Mouse (Mus musculus): ENCODE results near the gene Qars. TPM values are rescaled to one million over a fixed set of nuclear protein-coding genes. Genes with fewer than 3 reads are reported as not detected.

Qars gene
- polyA plus RNA-seq, 1 experiment from 2014 or later = 97.7 TPM

DNA sequence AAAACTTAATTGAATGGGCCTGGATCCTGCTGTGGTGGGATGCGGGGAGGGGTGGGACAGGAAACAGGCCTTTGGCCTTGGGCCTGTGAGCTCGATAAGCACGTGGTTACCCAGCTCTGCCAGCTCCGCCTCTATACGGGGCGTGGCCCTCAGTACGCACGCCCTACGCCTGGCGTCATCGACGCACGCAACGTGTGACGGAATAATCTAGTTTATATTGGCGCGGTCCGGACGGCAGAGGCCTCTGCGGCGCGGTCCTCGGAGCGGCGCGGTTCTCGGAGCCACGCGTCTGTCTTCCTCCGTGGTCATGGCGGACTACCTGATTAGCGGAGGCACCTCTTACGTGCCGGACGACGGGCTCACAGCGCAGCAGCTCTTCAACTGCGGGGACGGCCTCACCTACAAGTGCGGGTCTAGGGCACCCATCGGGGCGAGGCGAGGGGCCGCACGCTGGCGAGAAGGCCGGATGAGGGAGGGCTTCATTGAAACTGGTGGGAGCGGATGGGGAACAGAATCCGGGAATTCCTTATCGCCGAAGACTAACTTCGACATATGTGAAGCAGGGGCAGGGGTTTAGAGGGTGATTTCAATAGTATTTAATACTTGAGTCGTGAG lies 52.8 kb downstream of the Qars start, which contains the start of gene Impdh2:
Gene Impdh2, plus strand, starts transcription at position 60 of the 615 bp plus-strand sequence.
- Histone ChIP-seq H3K27ac (ENCODE audit: low read depth) (peak within 1 kb of the TSS; percentile 69), H3K27me3 (ENCODE audit: insufficient read depth, low read length) (no peaks in the 10 kb centered on the region), H3K4me1 (ENCODE audit: insufficient read depth) (peaks cover 5% of the 10 kb centered on the region; the same call in 1 of the 2 replicates), H3K9ac (peak within 1 kb of the TSS; percentile 76), H3K4me3 (ENCODE audit: low read depth, low read length) (peak within 1 kb of the TSS; percentile 62), H3K36me3 (ENCODE audit: insufficient read depth) (peaks cover 78% of the 10 kb centered on the region), H3K9me3 (ENCODE audit: low read depth, low read length) (no peaks in the 10 kb centered on the region), H3K4me2 (peak within 1 kb of the TSS; percentile 89)
- ATAC-seq (ENCODE audit: insufficient read depth) = peak; percentile 98
- under 1% methylated on average over 51 of the region's 53 CpGs for WGBS
- DNase-seq = peak; percentile 100
- TF ChIP-seq CTCF (IDR thresholded peaks at IDR 0.05; ENCODE audit: low read depth) = peak; percentile 6; the same call in 1 of the 2 replicates

GRCm38 (mm10) chr9:108563671-108564070 lies 56.2 kb downstream of the Qars start:
- 87% methylated on average over 8 of the region's 8 CpGs for WGBS
- DNase-seq (no peak), ATAC-seq (ENCODE audit: insufficient read depth) (no peak)
- Histone ChIP-seq H3K36me3 (ENCODE audit: insufficient read depth) (peaks cover 55% of the 10 kb centered on the region), H3K27me3 (ENCODE audit: insufficient read depth, low read length) (no peaks in the 10 kb centered on the region), H3K4me3 (ENCODE audit: low read depth, low read length) (no peak overlapping the region), H3K9ac (no peak overlapping the region), H3K9me3 (ENCODE audit: low read depth, low read length) (no peaks in the 10 kb centered on the region), H3K4me1 (ENCODE audit: insufficient read depth) (peaks cover 13% of the 10 kb centered on the region), H3K4me2 (no peak overlapping the region), H3K27ac (ENCODE audit: low read depth) (no peak overlapping the region)
- no peak for TF ChIP-seq CTCF (IDR thresholded peaks at IDR 0.05; ENCODE audit: low read depth)

DNA sequence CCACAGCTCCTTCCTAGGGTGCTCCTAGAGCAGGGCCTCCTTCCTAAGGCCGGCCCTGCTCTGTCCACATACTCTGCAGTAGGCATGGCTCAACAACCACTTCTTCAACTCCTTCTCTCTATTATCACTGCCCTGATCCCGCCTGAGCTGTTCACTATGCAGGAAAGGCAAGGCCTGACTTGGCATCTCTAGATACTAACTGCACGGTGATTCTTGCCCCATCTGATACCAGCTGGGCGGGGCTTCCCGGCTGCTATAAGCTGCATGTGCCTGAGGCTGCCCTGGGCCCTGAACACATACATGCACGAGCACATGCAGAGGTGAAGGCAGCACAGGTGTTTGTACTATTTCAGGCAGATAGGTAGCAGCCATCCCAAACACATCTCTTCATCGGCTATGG lies 56.6 kb downstream of the Qars start:
- TF ChIP-seq CTCF (IDR thresholded peaks at IDR 0.05; ENCODE audit: low read depth) = no peak
- Histone ChIP-seq H3K27ac (ENCODE audit: low read depth) (no peak overlapping the region), H3K27me3 (ENCODE audit: insufficient read depth, low read length) (no peaks in the 10 kb centered on the region), H3K4me2 (no peak overlapping the region), H3K9ac (no peak overlapping the region), H3K4me3 (ENCODE audit: low read depth, low read length) (no peak overlapping the region), H3K9me3 (ENCODE audit: low read depth, low read length) (no peaks in the 10 kb centered on the region), H3K36me3 (ENCODE audit: insufficient read depth) (peaks cover 50% of the 10 kb centered on the region), H3K4me1 (ENCODE audit: insufficient read depth) (peaks cover 16% of the 10 kb centered on the region)
- no peak for ATAC-seq (ENCODE audit: insufficient read depth)
- WGBS = 81% methylated on average over 7 of the region's 7 CpGs
- no peak for DNase-seq

Other genes starting within 250 kb of the Qars start
- 102 and 106 TPM in 2 replicates for gene Dag1, start 243.7 kb upstream of the Qars start, polyA plus RNA-seq (2014; fragmentation: Nextera tagmentation; extraction: Ambion mirVana)
- 33.1 and 34.3 TPM in 2 replicates for gene Nicn1, start 217.3 kb upstream of the Qars start, polyA plus RNA-seq (2014; fragmentation: Nextera tagmentation; extraction: Ambion mirVana)
- 20.9 and 21.3 TPM in 2 replicates for gene Amt, start 210.9 kb upstream of the Qars start, polyA plus RNA-seq (2014; fragmentation: Nextera tagmentation; extraction: Ambion mirVana)
- 321 and 332 TPM in 2 replicates for gene Rhoa, start 201.6 kb upstream of the Qars start, polyA plus RNA-seq (2014; fragmentation: Nextera tagmentation; extraction: Ambion mirVana)
- 20.1 and 24.9 TPM in 2 replicates for gene Tcta, start 201.5 kb upstream of the Qars start, polyA plus RNA-seq (2014; fragmentation: Nextera tagmentation; extraction: Ambion mirVana)
- 617 and 664 TPM in 2 replicates for gene Gpx1, start 168.8 kb upstream of the Qars start, polyA plus RNA-seq (2014; fragmentation: Nextera tagmentation; extraction: Ambion mirVana)
- gene Usp4, start 159.9 kb upstream of the Qars start, polyA plus RNA-seq (2014; fragmentation: Nextera tagmentation; extraction: Ambion mirVana) = 110 and 113 TPM in 2 replicates
- 0.78 and 1.1 TPM in 2 replicates for gene 1700102P08Rik, start 114.9 kb upstream of the Qars start, polyA plus RNA-seq (2014; fragmentation: Nextera tagmentation; extraction: Ambion mirVana)
- 3.0 and 4.1 TPM in 2 replicates for gene Ccdc36, start 79.2 kb upstream of the Qars start, polyA plus RNA-seq (2014; fragmentation: Nextera tagmentation; extraction: Ambion mirVana)
- gene BC048562, start 71.2 kb upstream of the Qars start, polyA plus RNA-seq (2014; fragmentation: Nextera tagmentation; extraction: Ambion mirVana) = not detected in 2 replicates
- 46.7 and 46.9 TPM in 2 replicates for gene Ccdc71, start 47.2 kb upstream of the Qars start, polyA plus RNA-seq (2014; fragmentation: Nextera tagmentation; extraction: Ambion mirVana)
- 46.4 and 46.7 TPM in 2 replicates for gene Klhdc8b, start 46.1 kb upstream of the Qars start, polyA plus RNA-seq (2014; fragmentation: Nextera tagmentation; extraction: Ambion mirVana)
- gene Lamb2, start 28.0 kb upstream of the Qars start, polyA plus RNA-seq (2014; fragmentation: Nextera tagmentation; extraction: Ambion mirVana) = 47.9 and 48.6 TPM in 2 replicates
- 56.9 and 63.3 TPM in 2 replicates for gene Usp19, start 17.1 kb upstream of the Qars start, polyA plus RNA-seq (2014; fragmentation: Nextera tagmentation; extraction: Ambion mirVana)
- gene Qrich1, start 9.1 kb downstream of the Qars start, polyA plus RNA-seq (2014; fragmentation: Nextera tagmentation; extraction: Ambion mirVana) = 139 and 145 TPM in 2 replicates
- 199 and 202 TPM in 2 replicates for gene Impdh2, start 52.6 kb downstream of the Qars start, polyA plus RNA-seq (2014; fragmentation: Nextera tagmentation; extraction: Ambion mirVana)
- 39.7 and 46.9 TPM in 2 replicates for gene Ndufaf3, start 59.7 kb downstream of the Qars start, polyA plus RNA-seq (2014; fragmentation: Nextera tagmentation; extraction: Ambion mirVana)
- gene Dalrd3, start 62.2 kb downstream of the Qars start, polyA plus RNA-seq (2014; fragmentation: Nextera tagmentation; extraction: Ambion mirVana) = 112 and 127 TPM in 2 replicates
- 106 and 117 TPM in 2 replicates for gene Wdr6, start 71.0 kb downstream of the Qars start, polyA plus RNA-seq (2014; fragmentation: Nextera tagmentation; extraction: Ambion mirVana)
- 5.7 and 6.1 TPM in 2 replicates for gene P4htm, start 90.0 kb downstream of the Qars start, polyA plus RNA-seq (2014; fragmentation: Nextera tagmentation; extraction: Ambion mirVana)
- 41.6 and 44.9 TPM in 2 replicates for gene Arih2, start 141.7 kb downstream of the Qars start, polyA plus RNA-seq (2014; fragmentation: Nextera tagmentation; extraction: Ambion mirVana)
- gene Slc25a20, start 154.4 kb downstream of the Qars start, polyA plus RNA-seq (2014; fragmentation: Nextera tagmentation; extraction: Ambion mirVana) = 27.6 and 29.6 TPM in 2 replicates
- gene Prkar2a, start 181.6 kb downstream of the Qars start, polyA plus RNA-seq (2014; fragmentation: Nextera tagmentation; extraction: Ambion mirVana) = 35.0 and 38.1 TPM in 2 replicates

Data from lung, embryonic 14.5 days (tissue).